Mouse (Mus musculus) Patski (cell line): ENCODE data around the gene Hrh3. TPM values are rescaled to one million over a fixed set of nuclear protein-coding genes. Genes with fewer than 3 reads are reported as not detected.

Experiments
- ATAC-seq: fragments of 100-300 bp; one replicate; pipeline ENCODE4 v1.8.0; 2021
- CTCF ChIA-PET: fragments of 350-600 bp; sonication (Branson Sonifier 250); formaldehyde crosslinking; loops from one replicate; lab custom pipeline; 2022; ENCODE audit warnings: inconsistent platforms; lab: Charles Lee
- POLR2A ChIA-PET: fragments of 350-600 bp; sonication (Branson Sonifier 250); formaldehyde crosslinking; loops from one replicate; lab custom pipeline; 2022; ENCODE audit warnings: antibody characterized with exemption, inconsistent platforms; lab: Charles Lee
- DNase-seq: peaks from one replicate; pipeline ENCODE4 v3.0.0-alpha.2; 2011; ENCODE audit warnings: low read depth, low spot score
- H3K27me3 ChIP-seq: fragments of 371-371 bp; one replicate; pipeline ENCODE4 v1.5.1; 2021
- CTCF ChIP-seq: fragments of 100-300 bp; IDR thresholded peaks from one replicate; pipeline ENCODE4 v1.5.1; 2021
- in situ Hi-C: fragments of 300-500 bp; cut with MboI; formaldehyde crosslinking; loops from 3 replicates; pipeline ENCODE4 v1.11.1; 2018; ENCODE audit warnings: low pct_unique_long_range_greater_than_20kb, mixed read lengths
- polyA plus RNA-seq: library from polyadenylated mRNA; unstranded; gene quantifications from one replicate; pipeline ENCODE4 v1.2.3, GENCODE M21; 2021

The Hrh3 gene
- polyA plus RNA-seq, 1 experiment from 2014 or later: 0.08 TPM

DNA sequence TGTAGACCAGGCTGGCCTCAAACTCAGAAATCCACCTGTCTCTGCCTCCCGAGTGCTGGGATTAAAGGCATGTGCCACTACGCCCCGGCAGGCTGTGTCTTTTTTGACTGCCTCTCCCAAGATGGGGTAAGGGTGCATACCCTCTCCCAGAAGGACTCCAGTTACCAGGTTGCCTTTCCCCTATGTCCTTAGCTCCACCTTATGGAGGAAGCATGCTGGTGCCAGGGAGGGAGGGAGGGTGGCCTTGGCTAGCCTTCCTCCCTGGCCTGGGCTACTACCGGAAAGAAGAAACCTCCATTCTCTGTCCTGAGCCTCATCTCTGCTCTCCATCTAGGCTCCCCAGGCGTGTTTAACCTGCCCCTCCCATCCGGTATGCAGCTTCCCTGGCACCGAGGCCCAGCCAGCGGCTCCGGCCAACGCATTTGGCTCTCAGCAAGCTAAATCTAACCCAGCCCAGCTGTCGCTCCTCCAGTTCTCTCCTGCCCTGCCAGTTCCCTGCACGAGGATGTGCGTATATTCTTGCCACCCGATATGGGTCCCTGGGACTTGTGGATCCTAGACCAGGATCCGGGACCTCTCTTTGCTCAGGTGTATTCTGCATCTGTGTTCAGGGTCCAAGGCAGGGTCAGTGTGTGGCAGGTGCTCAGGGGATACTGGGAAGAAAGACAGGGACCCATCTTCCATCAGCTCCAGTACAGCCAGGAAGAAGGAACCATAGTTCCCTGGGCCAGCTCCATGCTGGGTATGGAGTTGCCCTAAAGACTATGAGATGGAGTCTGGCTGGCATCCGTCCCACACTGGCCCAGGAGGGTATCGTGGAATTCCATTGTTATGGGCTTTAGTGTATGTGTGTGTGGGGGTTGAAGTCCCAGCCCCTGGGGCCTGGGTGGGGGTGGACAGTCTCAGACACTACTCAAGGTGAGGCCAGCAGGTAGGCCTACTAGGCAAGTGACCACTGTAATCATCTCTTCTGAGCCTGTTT lies 9.9 kb upstream of the Hrh3 start:
- TF ChIP-seq CTCF: no peak
- ChIA-PET POLR2A (interaction anchor here (0.6 to 1.5 kb wide), 4 partner anchors 10 to 138 kb away, joined by 3 to 6 read pairs (median 4); partner anchors contain the start of genes Hrh3 and Mtg2), CTCF (interaction anchor here (2.2 kb wide), 1 partner anchor 63 kb away, joined by 5 read pairs; no protein-coding TSS in a partner anchor)
- H3K27me3 ChIP-seq: no peaks in the 10 kb centered on the region
- DNase-seq (no peak), ATAC-seq (no peak)
- in situ Hi-C loops: no loop called here

DNA sequence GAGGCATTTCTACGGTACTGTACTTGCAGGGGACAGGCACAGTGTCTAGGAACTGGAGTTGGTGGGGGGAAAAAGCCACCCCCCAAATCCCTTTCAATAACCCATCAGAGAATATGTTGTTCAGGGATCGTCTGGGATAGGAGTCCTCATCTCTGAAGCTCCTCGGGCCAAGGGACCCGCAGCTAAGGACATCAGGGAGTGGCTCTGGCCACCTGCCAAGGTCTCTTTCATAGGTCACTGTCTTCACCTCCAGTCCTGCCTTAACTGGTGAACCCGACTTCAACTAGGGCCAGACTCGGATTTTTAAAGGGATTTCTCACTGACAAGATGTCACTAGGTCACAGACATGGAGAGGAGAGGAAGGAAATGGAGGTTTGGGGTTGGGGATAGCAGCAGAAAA lies 4.0 kb upstream of the Hrh3 start:
- DNase-seq (no peak), ATAC-seq (no peak)
- ChIA-PET CTCF (interaction anchor here (2.0 kb wide), 1 partner anchor 10 kb away, joined by 6 read pairs; no protein-coding TSS in a partner anchor), POLR2A (no interaction called here)
- peaks cover 3% of the 10 kb centered on the region for H3K27me3 ChIP-seq
- in situ Hi-C loops: no loop called here
- no peak for TF ChIP-seq CTCF

DNA sequence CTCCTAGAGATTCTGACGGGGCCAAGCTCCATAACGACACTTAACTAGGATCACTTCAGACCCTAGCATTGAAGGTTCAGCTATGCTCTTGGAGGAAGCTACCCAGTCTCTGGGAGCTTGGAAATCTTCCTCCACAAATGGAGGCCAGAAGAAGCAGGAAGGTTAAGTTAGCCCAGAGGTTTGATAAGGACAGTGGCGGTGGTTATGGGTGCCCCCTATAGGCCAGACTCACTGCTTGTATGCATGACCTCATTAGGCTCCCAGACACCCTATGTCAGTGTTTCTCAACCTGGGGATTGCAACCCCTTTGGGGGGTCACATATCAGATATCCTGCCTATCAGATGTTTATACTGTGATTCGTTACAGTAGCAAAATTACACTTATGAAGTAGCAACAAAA lies 2.8 kb upstream of the Hrh3 start:
- TF ChIP-seq CTCF: no peak
- in situ Hi-C loops: no loop called here
- ATAC-seq: no peak
- CTCF ChIA-PET: interaction anchor here (0.8 to 2.0 kb wide), 3 partner anchors 11 to 56 kb away, joined by 3 to 6 read pairs (median 4); no protein-coding TSS in a partner anchor
- POLR2A ChIA-PET: no interaction called here
- no peak for DNase-seq
- peaks cover 15% of the 10 kb centered on the region for H3K27me3 ChIP-seq

GRCm38 (mm10) chr2:180105441-180106190 lies 1.3 kb upstream of the Hrh3 start:
- in situ Hi-C loops: no loop called here
- ATAC-seq (no peak), DNase-seq (no peak)
- ChIA-PET CTCF (no interaction called here), POLR2A (interaction anchor here (2.0 kb wide), 1 partner anchor 10 kb away, joined by 6 read pairs; no protein-coding TSS in a partner anchor)
- no peak for TF ChIP-seq CTCF
- H3K27me3 ChIP-seq: peaks cover 25% of the 10 kb centered on the region

DNA sequence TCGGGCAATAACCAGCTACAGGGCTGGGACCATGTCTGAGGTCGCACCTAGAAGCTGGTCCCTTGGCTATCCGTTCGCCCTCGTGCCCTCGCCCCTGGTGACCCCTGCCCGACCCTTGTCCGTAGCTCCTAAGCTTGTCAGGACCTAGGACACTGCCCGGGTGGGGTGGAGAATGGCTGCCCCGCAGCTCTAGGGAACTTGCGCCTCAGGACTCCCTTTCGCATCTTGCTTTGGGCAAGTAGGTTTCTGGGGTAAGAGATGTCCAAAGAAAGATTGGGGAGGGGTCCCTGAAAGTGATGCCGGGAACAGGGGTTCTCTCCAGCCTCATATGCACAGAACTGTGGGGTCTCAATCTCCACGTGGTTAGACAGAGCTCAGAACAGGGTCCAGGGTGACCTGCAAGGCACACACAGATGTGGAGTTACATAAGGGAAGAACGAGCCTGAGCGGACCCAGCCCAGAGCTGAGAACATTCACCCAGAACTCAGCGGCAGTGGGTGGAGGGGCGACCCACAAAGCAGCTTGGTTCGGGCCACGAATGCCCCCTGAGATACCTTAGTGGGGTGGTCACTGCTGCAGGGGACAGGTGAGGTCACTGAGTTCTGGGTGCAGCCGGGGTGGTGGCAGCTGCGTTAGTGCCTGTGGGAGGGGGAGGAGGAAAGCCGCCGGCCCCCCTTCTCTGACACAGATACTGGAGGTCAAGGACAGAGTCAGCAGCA lies 530 bp upstream of the Hrh3 start:
- no peak for TF ChIP-seq CTCF
- in situ Hi-C loops: no loop called here
- POLR2A ChIA-PET: interaction anchor here (2.0 kb wide), 1 partner anchor 11 kb away, joined by 6 read pairs; no protein-coding TSS in a partner anchor
- CTCF ChIA-PET: interaction anchor here (1.1 kb wide), 1 partner anchor 11 kb away, joined by 3 read pairs; no protein-coding TSS in a partner anchor
- DNase-seq: no peak
- peaks cover 33% of the 10 kb centered on the region for H3K27me3 ChIP-seq
- ATAC-seq: no peak

DNA sequence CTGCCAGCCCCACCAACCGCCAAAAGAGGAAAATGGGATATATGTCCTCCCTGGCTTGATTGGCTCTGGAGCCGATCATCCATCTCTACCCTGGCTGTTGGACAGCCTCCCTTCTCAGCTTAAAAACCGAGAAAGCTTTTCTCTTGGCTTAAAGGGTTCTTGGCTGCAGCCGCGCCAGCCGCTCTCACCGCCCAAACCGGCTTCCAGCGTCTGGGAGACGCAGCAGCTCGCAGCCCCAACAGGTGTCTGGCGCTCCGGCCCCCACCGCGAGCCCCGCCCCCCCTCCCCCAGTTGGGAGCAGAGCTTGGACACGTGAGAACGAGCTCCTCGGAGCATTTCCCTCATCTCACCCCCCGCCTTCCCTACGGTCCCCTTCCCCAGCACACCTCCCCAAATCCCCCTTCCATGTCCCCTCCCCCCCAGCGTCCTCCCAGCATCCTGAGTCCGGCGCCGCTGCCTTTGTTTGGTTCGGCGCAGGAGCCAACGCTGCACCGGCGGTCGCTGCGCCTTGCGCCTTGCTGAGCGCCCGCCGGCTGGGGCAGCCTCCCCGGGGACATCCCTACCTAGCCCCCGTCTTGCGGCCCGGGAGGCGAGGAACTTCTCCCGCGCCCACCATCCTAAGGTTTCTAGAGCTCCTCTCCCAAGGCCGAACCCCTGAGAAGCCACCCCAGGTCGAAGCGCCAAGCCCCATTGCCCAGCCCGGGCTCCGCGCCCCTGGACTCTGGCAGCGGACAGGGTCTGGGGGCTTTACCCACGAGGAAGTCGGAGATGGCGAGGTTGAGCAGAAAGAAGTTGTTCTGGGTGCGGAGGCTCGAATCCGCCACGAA lies 924 bp downstream of the Hrh3 start:
- in situ Hi-C loops: no loop called here
- CTCF ChIA-PET: interaction anchor here (1.1 to 2.0 kb wide), 3 partner anchors 12 to 148 kb away, joined by 3 to 7 read pairs (median 3); no protein-coding TSS in a partner anchor
- POLR2A ChIA-PET: interaction anchor here (0.7 to 2.0 kb wide), 2 partner anchors 12 to 28 kb away, joined by 3 to 6 read pairs; no protein-coding TSS in a partner anchor
- TF ChIP-seq CTCF: no peak
- peaks cover 48% of the 10 kb centered on the region for H3K27me3 ChIP-seq
- ATAC-seq: no peak
- DNase-seq: no peak

DNA sequence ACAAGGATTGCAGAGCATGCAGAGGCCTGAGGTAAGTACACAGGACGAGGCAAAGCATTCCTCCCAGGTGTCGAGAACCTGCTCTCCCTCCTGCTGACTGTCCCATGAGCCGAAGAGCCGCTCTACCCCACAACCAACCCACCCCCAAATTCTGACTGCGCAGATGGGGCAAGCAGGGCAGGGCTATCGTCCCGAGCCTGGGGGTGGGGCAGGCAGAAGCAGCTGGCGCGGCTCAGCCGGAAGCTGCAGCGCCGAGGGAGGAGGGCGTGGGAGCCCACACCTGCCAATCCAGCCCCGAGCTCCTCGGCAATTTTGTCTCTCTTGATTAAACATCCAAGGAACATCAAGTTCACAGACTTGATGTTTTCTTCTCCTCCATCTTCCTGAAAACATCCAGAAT lies 4.8 kb downstream of the Hrh3 start:
- in situ Hi-C loops: no loop called here
- no peak for ATAC-seq
- peaks cover 56% of the 10 kb centered on the region for H3K27me3 ChIP-seq
- ChIA-PET CTCF (no interaction called here), POLR2A (interaction anchor here (1.3 kb wide), 1 partner anchor 16 kb away, joined by 3 read pairs; no protein-coding TSS in a partner anchor)
- no peak for TF ChIP-seq CTCF
- DNase-seq: no peak

GRCm38 (mm10) chr2:180098167-180098566 lies 6.1 kb downstream of the Hrh3 start:
- TF ChIP-seq CTCF: no peak
- DNase-seq (no peak), ATAC-seq (no peak)
- in situ Hi-C loops: no loop called here
- ChIA-PET CTCF (interaction anchor here (1.1 to 1.7 kb wide), 2 partner anchors 12 to 75 kb away, joined by 3 to 5 read pairs; no protein-coding TSS in a partner anchor), POLR2A (no interaction called here)
- H3K27me3 ChIP-seq: peaks cover 57% of the 10 kb centered on the region

DNA sequence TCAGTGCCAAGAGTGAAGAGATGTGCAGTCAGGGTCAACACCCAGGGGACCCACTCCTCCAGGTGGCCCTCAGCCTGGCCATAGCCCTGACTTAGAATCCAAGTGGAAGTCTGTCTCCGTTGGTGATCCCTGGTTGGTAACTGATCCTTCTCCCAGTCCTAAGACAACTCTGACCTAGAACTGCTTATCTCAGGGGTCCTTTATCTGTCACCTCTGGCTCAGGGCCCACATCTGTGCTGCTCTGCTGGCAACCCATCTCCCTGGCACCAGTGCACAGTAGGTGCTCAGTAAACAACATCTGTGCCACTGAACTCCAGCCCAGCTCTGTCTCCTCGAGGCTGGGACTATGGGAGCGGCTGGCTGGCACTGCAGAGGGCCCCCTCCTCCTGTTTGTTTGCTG lies 6.7 kb downstream of the Hrh3 start:
- in situ Hi-C loops: no loop called here

More for the DNA sequence above, 6.7 kb downstream of the Hrh3 start:
- no peak for DNase-seq
- CTCF ChIA-PET: interaction anchor here (1.1 to 1.7 kb wide), 2 partner anchors 11 to 75 kb away, joined by 3 to 5 read pairs; no protein-coding TSS in a partner anchor
- no peak for TF ChIP-seq CTCF
- peaks cover 51% of the 10 kb centered on the region for H3K27me3 ChIP-seq
- ATAC-seq: no peak
- POLR2A ChIA-PET: no interaction called here
